Mouse (Mus musculus) myocyte (in vitro differentiated cells): ENCODE measurements at regions not wholly inside any gene's neighbourhood (a gene's known extent, or its start where the extent isn't known, plus 50 kb on each side); places are given as distances from the start of the nearest gene placed in this dataset.

Source experiments
- H3K27me3 ChIP-seq: one replicate; pipeline ENCODE4 v1.6.1; 2011; ENCODE audit not compliant: control insufficient read depth, insufficient read depth, insufficient read length
- H3K36me3 ChIP-seq: one replicate; pipeline ENCODE4 v1.6.1; 2011; ENCODE audit not compliant: control insufficient read depth, insufficient read depth
- H3K4me2 ChIP-seq: one replicate; pipeline ENCODE4 v1.6.1; 2011; ENCODE audit warnings: low read depth, control low read depth
- H3K4me3 ChIP-seq: one replicate; pipeline ENCODE4 v1.5.1; 2011; ENCODE audit warnings: mild to moderate bottlenecking, control low read depth, moderate library complexity
- H3K79me2 ChIP-seq: one replicate; pipeline ENCODE4 v1.6.1; 2011; ENCODE audit not compliant: control insufficient read depth, insufficient read depth
- H3ac ChIP-seq: one replicate; pipeline ENCODE4 v1.6.1; 2011; ENCODE audit not compliant: control insufficient read depth, insufficient read length
- CEBPB ChIP-seq: IDR thresholded peaks from 2 replicates; pipeline ENCODE4 v1.6.1; 2011; ENCODE audit warnings: mild to moderate bottlenecking, moderate library complexity; ENCODE audit not compliant: poor library complexity, insufficient read depth, severe bottlenecking
- E2F4 ChIP-seq: IDR thresholded peaks from one replicate; pipeline ENCODE4 v1.6.1; 2011; ENCODE audit warnings: mild to moderate bottlenecking, control low read depth, moderate library complexity; ENCODE audit not compliant: insufficient read depth
- MAX ChIP-seq: IDR thresholded peaks from one replicate; pipeline ENCODE4 v1.6.1; 2011; ENCODE audit warnings: low read depth, mild to moderate bottlenecking, control low read depth
- MYOD1 ChIP-seq, 3 experiments: IDR thresholded peaks; one replicate each; pipeline ENCODE4 v1.6.1; 2011; ENCODE audit warnings: control low read depth in 2 of 3, low read depth in 2 of 3, mild to moderate bottlenecking in 2 of 3, moderate library complexity in 1 of 3; ENCODE audit not compliant: insufficient read length in 2 of 3, control insufficient read depth in 1 of 3
- MYOG ChIP-seq, 3 experiments: IDR thresholded peaks; one replicate each; pipeline ENCODE4 v1.6.1; 2011; ENCODE audit warnings: control low read depth in 2 of 3, low read depth in 2 of 3, mild to moderate bottlenecking in 2 of 3; ENCODE audit not compliant: insufficient read length in 2 of 3, control insufficient read depth in 1 of 3, insufficient read depth in 1 of 3
- POLR2A ChIP-seq: IDR thresholded peaks from one replicate; pipeline ENCODE4 v1.6.1; 2011; ENCODE audit warnings: low read depth, mild to moderate bottlenecking, control low read depth, moderate library complexity; ENCODE audit not compliant: insufficient read length
- POLR2AphosphoS2 ChIP-seq: IDR thresholded peaks from one replicate; pipeline ENCODE4 v1.6.1; 2011; ENCODE audit warnings: low read depth, control low read depth; ENCODE audit not compliant: insufficient read length
- REST ChIP-seq: IDR thresholded peaks from one replicate; pipeline ENCODE4 v1.6.1; 2011; ENCODE audit warnings: mild to moderate bottlenecking, control low read depth, moderate library complexity; ENCODE audit not compliant: insufficient read depth, insufficient read length
- SRF ChIP-seq: IDR thresholded peaks from one replicate; pipeline ENCODE4 v1.6.1; 2011; ENCODE audit warnings: low read depth; ENCODE audit not compliant: control insufficient read depth, insufficient read length
- TCF12 ChIP-seq: IDR thresholded peaks from one replicate; pipeline ENCODE4 v1.6.1; 2011; ENCODE audit warnings: mild to moderate bottlenecking, control low read depth; ENCODE audit not compliant: poor library complexity, insufficient read depth, severe bottlenecking
- TCF3 ChIP-seq: IDR thresholded peaks from one replicate; pipeline ENCODE4 v1.6.1; 2011; ENCODE audit warnings: low read depth, control low read depth; ENCODE audit not compliant: insufficient read length
- USF1 ChIP-seq: IDR thresholded peaks from one replicate; pipeline ENCODE4 v1.6.1; 2011; ENCODE audit warnings: low read depth, mild to moderate bottlenecking, control low read depth, moderate library complexity

DNA sequence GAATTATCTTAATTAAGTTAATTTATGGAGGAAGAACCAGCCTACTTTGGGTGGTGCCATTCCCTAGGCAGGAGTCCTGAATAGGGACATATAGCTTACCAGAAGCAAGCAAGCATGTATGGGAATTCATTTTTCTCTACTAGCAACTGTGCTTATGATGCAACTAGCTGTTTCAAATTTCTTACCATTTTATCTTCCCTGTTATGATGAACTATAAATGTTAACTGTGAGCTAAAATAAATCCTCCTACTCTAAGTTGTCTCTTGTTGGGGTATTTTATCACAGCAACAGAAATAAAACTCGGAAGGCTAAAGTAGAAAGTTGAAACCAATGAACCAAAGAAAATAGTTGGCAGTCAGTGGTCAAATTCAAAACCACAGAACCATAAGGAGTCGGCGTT, 373.5 kb upstream of the Tnp1 start:
- no peaks in the 10 kb centered on the region for H3K79me2 ChIP-seq
- TF ChIP-seq REST = no peak
- peak; percentile 26; the same call in 1 of the 2 replicates for TF ChIP-seq CEBPB
- no peak for TF ChIP-seq USF1
- no peak for TF ChIP-seq TCF12
- no peak for TF ChIP-seq MYOG (IDR thresholded peaks at IDR 0.05; ENCODE audit: control insufficient read depth in 1 of 3, insufficient read depth in 1 of 3, insufficient read length in 2 of 3, low read depth in 2 of 3)
- TF ChIP-seq POLR2A = no peak
- no peak overlapping the region for H3K4me2 ChIP-seq
- H3ac ChIP-seq = no peak overlapping the region
- no peak overlapping the region for H3K4me3 ChIP-seq
- no peaks in the 10 kb centered on the region for H3K27me3 ChIP-seq
- no peaks in the 10 kb centered on the region for H3K36me3 ChIP-seq

DNA sequence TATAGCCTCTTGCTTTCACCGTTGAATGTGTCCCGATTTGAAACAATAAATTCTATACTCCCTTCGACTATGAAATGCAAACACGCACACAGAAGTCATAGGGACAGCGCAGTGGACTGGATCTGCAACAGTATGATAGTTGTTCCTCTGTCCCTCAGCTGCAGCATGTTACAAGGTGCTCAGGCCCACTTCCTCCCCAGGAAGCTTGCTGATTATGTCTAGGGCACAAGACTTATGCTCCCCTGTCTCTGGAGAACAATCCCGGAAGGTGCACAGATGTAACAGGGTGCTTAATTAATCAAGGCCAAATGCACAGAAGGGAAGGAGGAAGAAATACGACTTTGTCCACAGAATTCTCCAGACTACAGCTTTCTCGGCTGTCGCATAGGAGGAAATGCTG, 365.9 kb upstream of the Tnp1 start:
- Histone ChIP-seq H3K79me2 (no peaks in the 10 kb centered on the region), H3ac (no peak overlapping the region), H3K27me3 (no peaks in the 10 kb centered on the region), H3K36me3 (no peaks in the 10 kb centered on the region), H3K4me2 (no peak overlapping the region), H3K4me3 (no peak overlapping the region)
- TF ChIP-seq E2F4 = no peak
- TF ChIP-seq CEBPB = no peak
- no peak for TF ChIP-seq POLR2A
- no peak for TF ChIP-seq USF1
- TF ChIP-seq MYOG (IDR thresholded peaks at IDR 0.05; ENCODE audit: control insufficient read depth in 1 of 3, insufficient read depth in 1 of 3, insufficient read length in 2 of 3, low read depth in 2 of 3) = no peak
- TF ChIP-seq MYOD1 (IDR thresholded peaks at IDR 0.05; ENCODE audit: control insufficient read depth in 1 of 3, insufficient read length in 2 of 3, low read depth in 2 of 3) = no peak
- no peak for TF ChIP-seq REST
- TF ChIP-seq POLR2AphosphoS2 = no peak
- TF ChIP-seq MAX = no peak

DNA sequence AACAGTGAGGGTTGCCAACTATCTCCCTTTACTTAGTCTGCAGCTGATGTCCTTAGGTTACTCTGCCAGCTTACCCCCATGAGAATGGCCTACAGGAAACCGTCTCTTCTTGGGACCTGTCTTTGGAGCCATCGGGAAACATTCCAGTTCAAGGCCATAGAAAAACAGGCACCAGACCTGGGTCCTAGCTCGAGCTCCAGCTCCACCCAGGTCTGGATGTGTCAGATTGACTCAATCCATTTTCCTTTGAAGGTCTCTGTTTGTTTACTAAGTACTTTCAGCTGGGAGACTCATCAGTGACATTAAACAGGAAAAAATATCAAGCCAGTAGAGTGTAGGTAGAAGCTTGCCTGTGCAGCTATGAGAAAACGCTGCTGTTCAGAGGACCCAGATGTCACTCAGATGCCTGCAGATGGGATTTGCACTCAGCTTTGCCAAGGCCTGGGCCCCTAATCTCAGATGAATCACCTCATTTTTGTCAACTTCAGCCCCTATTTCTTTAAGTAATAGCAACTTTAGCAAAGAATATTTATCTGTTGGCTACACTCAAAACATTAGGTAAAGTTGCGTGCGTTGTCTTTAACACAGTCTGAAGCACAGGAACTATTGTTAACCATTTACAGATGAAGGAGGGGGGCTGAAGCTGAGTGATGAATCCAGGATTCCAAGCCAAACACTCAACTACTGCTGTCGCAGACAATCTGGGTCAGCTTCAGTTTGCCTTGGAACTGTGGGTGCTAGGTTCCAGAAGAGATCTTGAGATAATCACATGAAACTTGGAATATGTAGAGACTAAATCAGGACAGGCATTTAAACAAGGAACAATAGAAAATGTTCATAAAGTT, 359.0 kb upstream of the Tnp1 start:
- H3K4me3 ChIP-seq = no peak overlapping the region
- H3K4me2 ChIP-seq = no peak overlapping the region
- H3K36me3 ChIP-seq = no peaks in the 10 kb centered on the region
- no peak for TF ChIP-seq USF1
- TF ChIP-seq POLR2A = no peak
- no peak for TF ChIP-seq MYOD1 (IDR thresholded peaks at IDR 0.05; ENCODE audit: control insufficient read depth in 1 of 3, insufficient read length in 2 of 3, low read depth in 2 of 3)
- TF ChIP-seq TCF12 = no peak
- no peak for TF ChIP-seq SRF
- no peak for TF ChIP-seq CEBPB
- TF ChIP-seq TCF3 = no peak
- no peak for TF ChIP-seq REST
- TF ChIP-seq MYOG (IDR thresholded peaks at IDR 0.05; ENCODE audit: control insufficient read depth in 1 of 3, insufficient read depth in 1 of 3, insufficient read length in 2 of 3, low read depth in 2 of 3) = no peak
- no peak for TF ChIP-seq POLR2AphosphoS2
- TF ChIP-seq MAX = no peak
- no peak for TF ChIP-seq E2F4
- no peaks in the 10 kb centered on the region for H3K27me3 ChIP-seq
- no peaks in the 10 kb centered on the region for H3K79me2 ChIP-seq
- no peak overlapping the region for H3ac ChIP-seq

DNA sequence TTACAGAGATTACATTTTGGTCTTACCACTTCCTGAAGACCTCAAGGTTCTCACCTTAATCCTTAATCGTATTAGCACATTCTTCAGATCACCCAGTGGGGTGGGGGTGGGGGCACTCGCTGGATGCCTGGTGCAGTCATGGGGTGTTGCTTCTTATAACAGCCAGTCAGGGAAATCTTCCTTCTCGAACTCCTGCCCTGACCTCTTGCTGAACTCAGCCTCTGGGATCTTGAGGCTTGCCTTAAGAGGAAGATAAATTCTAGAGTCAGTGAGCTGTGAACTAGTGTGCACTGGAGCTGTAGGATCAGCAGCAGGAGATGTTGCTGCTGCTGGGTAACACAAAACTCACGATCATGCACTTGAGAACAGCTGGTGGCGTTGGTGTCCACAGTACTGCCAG, 352.5 kb upstream of the Tnp1 start:
- Histone ChIP-seq H3K4me2 (no peak overlapping the region), H3K36me3 (no peaks in the 10 kb centered on the region), H3K4me3 (no peak overlapping the region), H3K27me3 (no peaks in the 10 kb centered on the region), H3K79me2 (no peaks in the 10 kb centered on the region), H3ac (no peak overlapping the region)
- TF ChIP-seq REST (no peak), TCF12 (no peak), POLR2A (no peak), USF1 (no peak), TCF3 (no peak), MAX (no peak), MYOG (IDR thresholded peaks at IDR 0.05; ENCODE audit: control insufficient read depth in 1 of 3, insufficient read depth in 1 of 3, insufficient read length in 2 of 3, low read depth in 2 of 3) (no peak), SRF (no peak), POLR2AphosphoS2 (no peak), CEBPB (no peak)

DNA sequence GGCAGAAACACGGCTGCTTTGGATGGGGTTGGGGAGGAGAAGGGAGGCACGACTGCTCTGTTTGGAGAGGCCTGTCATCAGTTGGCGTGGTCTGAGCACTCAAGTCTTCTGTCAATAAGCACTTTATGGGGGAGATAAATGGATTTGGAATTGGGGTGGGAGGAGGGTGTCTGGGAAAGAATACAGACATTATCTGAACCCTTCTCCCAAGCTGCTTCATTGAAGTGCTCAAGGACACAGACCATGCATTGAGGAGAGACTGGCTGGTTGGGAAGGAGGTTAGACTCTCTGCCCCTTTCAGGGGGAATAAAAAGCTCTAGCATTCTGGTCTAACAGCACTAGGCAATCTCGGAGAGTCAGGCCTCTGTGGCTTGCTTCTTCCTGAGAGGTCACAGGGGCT, 350.1 kb upstream of the Tnp1 start:
- Histone ChIP-seq H3K4me2 (no peak overlapping the region), H3K36me3 (no peaks in the 10 kb centered on the region), H3K4me3 (no peak overlapping the region), H3K27me3 (no peaks in the 10 kb centered on the region), H3K79me2 (no peaks in the 10 kb centered on the region), H3ac (no peak overlapping the region)
- no peak for TF ChIP-seq SRF
- TF ChIP-seq TCF12 = no peak
- no peak for TF ChIP-seq MAX
- TF ChIP-seq REST = no peak
- TF ChIP-seq TCF3 = no peak
- TF ChIP-seq USF1 = no peak
- TF ChIP-seq POLR2AphosphoS2 = no peak
- no peak for TF ChIP-seq E2F4
- no peak for TF ChIP-seq MYOG (IDR thresholded peaks at IDR 0.05; ENCODE audit: control insufficient read depth in 1 of 3, insufficient read depth in 1 of 3, insufficient read length in 2 of 3, low read depth in 2 of 3)
- TF ChIP-seq CEBPB = no peak
- TF ChIP-seq POLR2A = no peak
- TF ChIP-seq MYOD1 (IDR thresholded peaks at IDR 0.05; ENCODE audit: control insufficient read depth in 1 of 3, insufficient read length in 2 of 3, low read depth in 2 of 3) = no peak
